Mouse (Mus musculus) kidney, adult 2 months (tissue): Measurements from ENCODE around the gene Vasn. TPM values are rescaled to one million over a fixed set of nuclear protein-coding genes. Genes with fewer than 3 reads are reported as not detected.
A peak's percentile ranks its signal among the peaks of the same experiment; 100 is the strongest.

Experiments used
- DNase-seq: peaks from one replicate; pipeline ENCODE4 v3.0.0; 2021
- H3K27ac ChIP-seq: fragments of 200-500 bp; 2 replicates; pipeline ENCODE4 v1.5.1; 2012; ENCODE audit warnings: low read depth, low read length, control low read depth, inconsistent platforms; ENCODE audit not compliant: insufficient read depth
- H3K27me3 ChIP-seq: fragments of 200-500 bp; replicated peaks from 2 replicates; pipeline ENCODE4 v1.6.1; 2012; ENCODE audit warnings: mild to moderate bottlenecking, moderate library complexity, low read length, inconsistent platforms; ENCODE audit not compliant: control insufficient read depth, insufficient read depth
- H3K36me3 ChIP-seq: fragments of 200-500 bp; 2 replicates; pipeline ENCODE4 v1.6.1; 2012; ENCODE audit warnings: mild to moderate bottlenecking, moderate library complexity, low read length, inconsistent platforms; ENCODE audit not compliant: control insufficient read depth, insufficient read depth
- H3K4me1 ChIP-seq: fragments of 200-500 bp; 2 replicates; pipeline ENCODE4 v1.6.1; 2011; ENCODE audit warnings: low read length; ENCODE audit not compliant: control insufficient read depth, insufficient read depth
- H3K4me3 ChIP-seq: fragments of 200-500 bp; 2 replicates; pipeline ENCODE4 v1.5.1; 2011; ENCODE audit warnings: mild to moderate bottlenecking, low read depth, low read length, control low read depth; ENCODE audit not compliant: insufficient read depth
- CTCF ChIP-seq: fragments of 200-500 bp; conservative IDR thresholded peaks from 2 replicates; pipeline ENCODE4 v1.5.1; 2011; ENCODE audit warnings: low read depth, mild to moderate bottlenecking, control low read depth, low read length, moderate library complexity, mixed read lengths; ENCODE audit not compliant: insufficient read depth, insufficient read length
- POLR2A ChIP-seq: fragments of 200-500 bp; IDR thresholded peaks from one replicate; pipeline ENCODE4 v1.6.1; 2011; ENCODE audit warnings: low read depth, low read length, control low read depth
- WGBS: fragments of 180-500 bp; shearing (Covaris S2); methylation state at CpG from one replicate; pipeline ENCODE4 v1.1.7; 2018; 5-methylcytosine and 5-hydroxymethylcytosine counted together
- polyA plus RNA-seq: library from polyadenylated mRNA; depleted of rRNA; stranded (reverse); fragments of >200 nt; gene quantifications from 2 replicates; pipeline ENCODE4 v1.2.3, GENCODE M21; 2012

Vasn gene
- polyA plus RNA-seq, 1 experiment = 34.6 TPM

DNA sequence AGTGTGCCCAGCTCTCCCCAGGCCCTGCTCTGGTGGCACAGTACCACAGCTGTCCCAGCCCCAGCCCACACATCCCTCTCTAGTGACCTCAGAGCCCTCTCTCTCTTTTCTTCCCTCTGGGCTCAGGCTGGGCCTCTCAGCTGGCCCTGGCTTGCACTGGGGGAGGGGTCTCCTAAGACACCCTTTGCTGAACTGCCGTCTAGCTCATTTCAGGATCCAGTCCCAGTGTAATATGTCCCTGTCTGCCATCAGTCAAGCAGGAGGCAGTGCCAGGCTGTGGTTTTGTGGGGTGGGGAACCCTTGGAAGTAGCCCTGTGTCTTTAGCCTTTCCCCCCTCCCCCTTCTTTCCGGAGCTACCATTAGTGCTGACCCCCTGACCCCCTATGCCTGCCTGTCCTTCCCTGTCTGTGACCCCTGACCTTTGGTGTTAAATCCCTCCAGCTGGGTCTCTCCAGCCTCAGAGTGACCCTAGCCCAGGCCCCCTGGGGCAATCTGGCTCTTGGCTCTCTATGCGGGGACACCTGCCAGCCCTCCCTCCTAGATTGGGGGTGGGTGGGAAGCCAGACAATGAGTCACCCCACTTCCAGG lies 43.5 kb upstream of the Vasn start:
- no peaks in the 10 kb centered on the region for H3K27me3 ChIP-seq
- WGBS = 19% methylated on average over 3 of the region's 3 CpGs
- no peaks in the 10 kb centered on the region for H3K36me3 ChIP-seq
- no peak for DNase-seq
- TF ChIP-seq CTCF = no peak
- no peak for TF ChIP-seq POLR2A
- peaks cover 50% of the 10 kb centered on the region for H3K4me1 ChIP-seq
- H3K4me3 ChIP-seq = peak overlapping the region; percentile 81
- peak overlapping the region; percentile 95 for H3K27ac ChIP-seq

DNA sequence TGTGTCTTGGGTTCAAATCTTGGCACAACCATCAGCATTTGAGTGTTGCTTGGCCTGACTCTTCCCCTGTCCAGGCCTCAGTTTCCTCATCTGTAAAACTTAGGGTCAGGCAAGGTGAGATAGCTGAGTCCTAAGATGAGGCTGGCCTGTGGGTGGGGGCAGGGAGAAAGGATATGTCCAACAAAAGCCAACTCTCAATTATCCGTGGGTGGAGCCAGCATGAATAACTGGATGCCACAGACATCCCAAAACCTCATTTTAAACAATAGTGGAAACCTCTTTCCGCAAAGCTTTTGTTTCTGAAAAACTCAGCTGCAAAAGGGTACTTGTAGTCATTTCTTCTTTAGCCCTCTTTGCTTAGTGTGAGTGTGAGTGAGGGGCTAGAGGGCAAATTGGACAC lies 42.9 kb upstream of the Vasn start:
- TF ChIP-seq POLR2A (no peak), CTCF (no peak)
- H3K27me3 ChIP-seq = no peaks in the 10 kb centered on the region
- peaks cover 50% of the 10 kb centered on the region for H3K4me1 ChIP-seq
- no peaks in the 10 kb centered on the region for H3K36me3 ChIP-seq
- WGBS = 42% methylated on average over 2 of the region's 2 CpGs
- peak overlapping the region; percentile 81 for H3K4me3 ChIP-seq
- peak overlapping the region; percentile 95 for H3K27ac ChIP-seq
- DNase-seq = no peak

DNA sequence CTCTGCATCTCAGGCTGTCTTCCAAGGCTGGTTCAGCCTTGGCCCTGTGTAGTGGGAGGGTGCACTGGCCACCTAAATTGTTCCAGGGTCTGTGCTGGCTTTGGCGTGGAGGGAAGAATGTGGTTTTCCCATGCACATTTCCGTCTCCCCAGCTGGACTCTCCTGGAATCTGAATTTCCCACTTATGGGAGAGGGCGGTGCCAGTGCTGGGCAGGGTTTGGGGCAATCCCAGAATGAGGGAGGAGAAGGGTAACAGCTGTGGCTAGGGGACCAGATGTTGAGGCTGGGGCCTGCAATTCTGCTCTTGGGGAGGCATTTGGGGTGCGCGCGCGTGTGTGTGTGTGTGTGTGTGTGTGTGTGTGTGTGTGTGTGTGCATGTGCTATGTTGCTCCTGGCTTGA lies 42.4 kb upstream of the Vasn start:
- peak overlapping the region; percentile 27 for H3K4me3 ChIP-seq
- WGBS = 47% methylated on average over 7 of the region's 7 CpGs
- peak overlapping the region; percentile 94 for H3K27ac ChIP-seq

DNA sequence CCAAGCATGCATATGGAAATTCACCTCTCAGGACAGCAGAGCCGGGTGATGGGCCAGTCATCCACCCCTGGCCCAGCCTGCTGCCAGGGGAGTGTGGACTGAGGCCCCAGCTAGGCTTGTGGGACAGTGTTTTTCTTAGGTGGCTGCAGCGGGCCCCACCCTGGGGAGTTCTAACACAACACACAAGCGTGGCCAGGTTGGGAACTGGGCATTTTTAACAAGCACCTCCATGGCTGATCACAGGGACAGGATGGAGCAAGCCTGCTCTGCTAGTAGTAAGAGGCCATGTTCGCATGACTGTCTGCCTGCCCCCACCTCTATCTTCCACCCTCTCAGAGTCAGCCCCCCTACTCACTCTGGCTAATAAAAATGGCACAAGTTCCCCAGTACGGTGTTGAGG lies 41.7 kb upstream of the Vasn start:
- H3K4me3 ChIP-seq = no peak overlapping the region
- TF ChIP-seq CTCF (no peak), POLR2A (no peak)
- 44% methylated on average over 5 of the region's 5 CpGs for WGBS
- H3K27ac ChIP-seq = peak overlapping the region; percentile 94
- peaks cover 53% of the 10 kb centered on the region for H3K4me1 ChIP-seq
- H3K36me3 ChIP-seq = no peaks in the 10 kb centered on the region
- no peak for DNase-seq
- H3K27me3 ChIP-seq = no peaks in the 10 kb centered on the region

More for the DNA sequence above, 42.4 kb upstream of the Vasn start:
- Histone ChIP-seq H3K4me1 (peaks cover 50% of the 10 kb centered on the region), H3K27me3 (no peaks in the 10 kb centered on the region), H3K36me3 (no peaks in the 10 kb centered on the region)
- TF ChIP-seq CTCF (no peak), POLR2A (no peak)
- no peak for DNase-seq

DNA sequence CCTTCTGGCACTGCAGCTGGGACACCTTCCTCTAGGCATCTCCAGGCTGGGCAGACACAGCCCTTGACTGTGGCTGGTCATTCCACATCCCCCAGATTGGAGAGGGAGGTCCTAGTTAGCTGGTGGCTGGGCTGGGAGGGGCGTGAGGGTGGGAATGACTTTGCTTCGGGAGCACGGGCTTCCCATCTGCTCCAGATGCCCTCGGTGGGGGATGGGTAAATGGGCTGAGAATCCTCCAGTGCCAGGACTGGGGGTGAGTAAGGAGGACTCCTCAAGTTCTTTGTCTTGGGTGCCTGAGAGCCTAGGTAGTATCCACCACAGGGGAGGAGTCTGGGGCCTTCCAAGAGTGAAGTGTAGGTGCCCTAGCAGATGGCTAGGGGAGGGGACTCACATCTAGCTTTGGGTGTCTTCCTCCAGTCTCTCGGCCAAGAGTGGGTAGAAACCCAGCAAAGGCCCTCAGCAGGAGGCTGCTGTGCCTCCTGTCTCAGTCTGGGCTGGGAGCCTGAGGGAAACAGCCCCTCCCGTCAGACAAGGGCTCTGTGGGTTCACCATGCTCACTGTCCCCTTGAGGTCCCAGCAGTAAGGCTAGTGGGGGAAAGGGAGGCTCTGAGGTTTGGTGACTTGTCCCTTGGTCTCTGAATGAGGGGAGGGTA lies 40.7 kb upstream of the Vasn start:
- H3K4me3 ChIP-seq = peak overlapping the region; percentile 2; the same call in 1 of the 2 replicates
- peaks cover 56% of the 10 kb centered on the region for H3K4me1 ChIP-seq
- H3K27ac ChIP-seq = peak overlapping the region; percentile 94
- no peaks in the 10 kb centered on the region for H3K36me3 ChIP-seq
- TF ChIP-seq CTCF (no peak), POLR2A (no peak)
- no peak for DNase-seq
- H3K27me3 ChIP-seq = no peaks in the 10 kb centered on the region
- WGBS = 17% methylated on average over 6 of the region's 6 CpGs

DNA sequence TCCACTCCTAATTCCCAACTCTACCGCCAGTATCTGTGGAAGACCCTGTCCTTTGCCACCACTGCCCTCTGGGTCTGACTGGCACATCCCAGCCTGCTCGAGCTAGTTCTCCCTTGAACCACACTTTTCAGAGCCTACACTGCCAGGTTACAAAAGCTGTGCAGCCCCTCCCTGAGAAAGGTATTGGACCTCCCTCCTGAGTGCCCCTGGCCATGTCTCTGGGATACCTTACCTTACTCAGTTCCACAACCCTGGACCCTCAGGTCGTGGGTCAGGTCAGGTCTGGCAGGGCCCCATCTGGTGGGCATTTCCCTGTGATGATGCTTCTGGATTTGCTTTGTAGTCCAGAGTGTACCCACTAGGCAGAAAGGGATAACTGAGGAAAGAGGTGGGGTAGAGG lies 40.1 kb upstream of the Vasn start:
- no peak overlapping the region for H3K4me3 ChIP-seq
- 42% methylated on average over 3 of the region's 3 CpGs for WGBS
- peak overlapping the region; percentile 94 for H3K27ac ChIP-seq
- DNase-seq = no peak
- TF ChIP-seq POLR2A = no peak
- no peak for TF ChIP-seq CTCF
- peaks cover 60% of the 10 kb centered on the region for H3K4me1 ChIP-seq
- no peaks in the 10 kb centered on the region for H3K36me3 ChIP-seq
- no peaks in the 10 kb centered on the region for H3K27me3 ChIP-seq

DNA sequence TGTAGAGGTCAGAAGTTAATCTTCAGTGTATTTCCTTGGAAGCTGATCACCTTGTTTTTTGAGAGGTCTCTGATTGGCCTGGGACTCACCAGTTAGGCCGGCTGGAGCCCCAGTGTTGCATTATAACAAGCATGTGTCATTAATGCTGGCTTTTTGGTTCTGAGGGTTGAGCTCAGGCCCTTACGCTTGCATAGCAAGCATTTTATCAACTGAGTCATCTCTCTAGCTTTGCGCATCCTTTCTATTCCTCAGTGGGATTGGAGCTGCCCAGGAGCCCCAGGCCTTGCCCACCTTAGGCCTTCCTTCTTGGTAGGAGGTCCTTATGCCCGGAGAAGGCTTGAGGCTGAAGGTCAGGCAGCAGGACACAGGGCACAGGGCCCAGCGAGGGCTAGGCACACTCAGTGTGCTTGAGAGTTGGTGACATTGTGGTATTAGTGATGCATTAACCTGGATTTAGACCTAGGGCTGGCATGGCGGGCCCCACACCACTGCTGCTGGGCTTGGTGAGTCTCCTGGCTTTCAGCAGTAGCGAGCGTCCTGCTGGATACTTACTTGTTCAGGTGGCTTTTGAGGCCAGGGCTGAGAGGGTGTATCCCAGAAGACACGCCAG lies 38.9 kb upstream of the Vasn start:
- TF ChIP-seq POLR2A (no peak), CTCF (no peak)
- Histone ChIP-seq H3K27ac (peak overlapping the region; percentile 94), H3K4me3 (peak overlapping the region; percentile 20; the same call in 1 of the 2 replicates), H3K27me3 (no peaks in the 10 kb centered on the region), H3K36me3 (no peaks in the 10 kb centered on the region), H3K4me1 (peaks cover 72% of the 10 kb centered on the region)
- peak; percentile 94 for DNase-seq
- WGBS = 25% methylated on average over 9 of the region's 9 CpGs
